Mouse (Mus musculus) right cerebral cortex, adult 18-20 months (tissue): ENCODE results near the gene a.
"Not testable (repeated sequence)": the region's sequence is repeated elsewhere in the genome, so short reads cannot be mapped to it uniquely, and the experiment has no call there.

Source experiments
- DNase-seq: peaks from one replicate; pipeline ENCODE4 v3.0.0; 2022; ENCODE audit warnings: mixed read lengths

a gene

GRCm38 (mm10) chr2:154933884-154934283, 142.7 kb downstream of the a start:
- no peak for DNase-seq

DNA sequence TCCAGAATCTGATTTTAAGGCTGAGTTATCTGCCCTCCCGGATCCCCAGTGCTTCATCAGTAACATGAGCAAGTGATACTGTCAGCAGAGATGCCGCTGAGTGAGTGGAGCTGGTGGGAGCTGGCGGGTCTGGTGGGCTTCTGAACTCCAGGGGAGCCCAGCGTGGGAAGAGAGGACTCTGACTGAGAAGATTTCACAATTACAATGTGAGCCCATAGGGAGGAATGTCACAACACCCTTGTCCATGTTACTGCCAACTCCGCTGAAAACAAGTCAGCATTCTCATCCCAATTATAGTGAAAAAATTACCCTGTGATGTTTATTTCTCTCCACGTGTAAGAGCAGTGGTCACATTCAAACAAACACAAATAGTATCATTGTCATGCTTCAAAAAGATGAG, 144.9 kb downstream of the a start:
- DNase-seq, result no peak

- DNase-seq, result no peak
Measured at GRCm38 (mm10) chr2:154936536-154937155, 145.4 kb downstream of the a start.

DNA sequence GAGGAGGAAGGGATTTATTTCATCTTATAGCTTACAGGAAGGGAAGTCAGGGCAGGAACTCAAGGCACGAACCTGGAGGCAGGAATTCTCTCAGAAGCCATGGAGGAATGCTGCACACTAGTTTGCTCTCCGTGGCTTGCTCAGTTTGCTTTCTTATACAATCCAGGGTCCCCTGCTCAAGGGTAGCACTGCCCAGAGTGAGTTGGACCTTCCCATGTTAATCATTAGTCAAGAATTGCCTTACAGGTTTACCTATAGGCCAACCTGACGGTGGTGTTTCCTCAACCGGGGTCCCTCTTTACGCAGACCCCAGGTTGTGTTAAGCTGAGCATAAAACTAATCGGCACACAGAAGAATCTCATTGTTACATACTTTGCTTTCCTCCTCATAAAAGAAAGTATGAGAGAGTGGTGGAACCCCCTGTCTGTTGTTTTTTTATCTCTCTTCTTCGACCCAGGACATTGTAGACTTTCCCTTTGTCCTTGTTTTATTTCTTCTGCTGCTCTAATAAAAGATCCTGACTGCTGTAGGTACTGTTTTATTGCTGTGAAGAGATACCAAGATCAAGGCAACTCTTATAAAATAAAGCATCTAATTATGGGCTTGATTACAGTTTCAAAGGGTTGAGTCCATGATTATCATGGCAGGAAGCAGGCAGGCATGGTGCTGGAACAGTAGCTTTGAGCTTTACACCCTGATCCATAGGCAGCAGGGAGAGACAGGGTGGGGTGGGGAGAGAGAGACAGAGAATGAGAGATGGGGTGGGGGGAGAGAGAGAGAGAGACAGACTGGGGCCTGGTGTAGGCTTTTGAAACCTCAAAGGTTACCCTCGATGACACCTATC, 146.6 kb downstream of the a start:
- DNase-seq, result no peak

DNA sequence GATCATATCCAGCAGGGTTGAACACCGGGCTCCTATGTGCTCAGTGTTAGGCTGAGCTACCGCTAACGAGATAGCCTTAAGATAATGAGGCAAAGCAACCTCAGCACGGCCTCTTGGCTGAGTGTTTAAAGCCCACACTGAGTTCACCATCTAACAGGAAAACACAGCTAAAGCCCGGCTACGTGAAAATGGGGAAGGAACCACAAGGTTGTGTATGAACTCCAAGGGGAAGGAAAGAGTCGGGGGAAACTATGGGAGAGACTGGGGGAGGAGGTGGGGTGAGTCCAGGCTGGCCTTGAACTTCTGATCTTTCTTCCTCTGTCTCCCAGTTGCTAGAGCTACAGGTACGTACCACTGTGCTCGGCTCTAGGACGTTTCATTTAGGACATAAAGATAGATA, 150.8 kb downstream of the a start:
- no peak for DNase-seq

- DNase-seq, result no peak
Measured at GRCm38 (mm10) chr2:154942546-154942945, 151.3 kb downstream of the a start.

GRCm38 (mm10) chr2:154943101-154943500, 151.9 kb downstream of the a start:
- DNase-seq, result peak; percentile 77

GRCm38 (mm10) chr2:154946921-154947320, 155.7 kb downstream of the a start:
- DNase-seq, result no peak

DNA sequence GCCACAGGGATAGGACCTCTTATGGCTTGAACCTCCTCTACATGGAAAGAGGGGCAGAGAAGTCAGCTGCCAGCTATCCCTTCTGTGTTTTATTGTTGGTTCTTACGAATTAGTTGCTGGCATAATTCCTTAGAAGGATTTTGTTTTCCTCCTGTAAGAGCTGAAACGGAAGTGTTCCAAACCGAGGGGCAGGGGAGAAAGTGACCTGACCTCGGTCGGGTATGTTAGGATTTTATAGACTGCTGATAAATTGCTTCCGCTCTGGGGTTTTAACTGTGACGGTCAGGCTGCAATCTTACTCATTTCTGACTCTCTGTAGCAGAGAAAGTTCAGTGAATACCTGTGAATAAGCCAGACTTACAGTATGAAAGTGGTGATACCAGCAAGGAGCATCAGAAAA, 158.2 kb downstream of the a start:
- DNase-seq, result no peak

GRCm38 (mm10) chr2:154949877-154950276, 158.7 kb downstream of the a start:
- DNase-seq, result no peak

GRCm38 (mm10) chr2:154950601-154951000, 159.4 kb downstream of the a start:
- no peak for DNase-seq

GRCm38 (mm10) chr2:154959486-154959885, 168.3 kb downstream of the a start:
- DNase-seq, result no peak

DNA sequence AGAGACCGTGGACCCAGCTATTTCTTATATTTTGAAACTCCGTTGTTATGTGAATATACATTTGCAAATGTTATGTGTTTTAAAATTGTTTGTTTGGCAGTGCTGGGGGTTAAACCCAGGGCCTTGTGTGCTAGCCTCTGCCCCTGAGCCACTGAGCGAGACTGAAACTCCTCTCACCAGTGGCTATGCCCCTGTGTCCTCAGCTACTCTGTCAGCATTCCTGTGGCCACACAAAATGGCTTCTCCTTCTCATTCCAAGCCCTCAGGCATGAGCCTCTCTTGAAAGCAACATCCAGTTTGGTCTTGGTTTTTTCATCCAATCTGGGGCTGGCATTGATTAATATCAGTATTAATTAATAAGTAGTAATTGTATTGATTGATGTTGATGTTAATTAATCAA, 168.7 kb downstream of the a start:
- no peak for DNase-seq

- no peak for DNase-seq
Measured at GRCm38 (mm10) chr2:154963176-154963575, 172.0 kb downstream of the a start.

DNA sequence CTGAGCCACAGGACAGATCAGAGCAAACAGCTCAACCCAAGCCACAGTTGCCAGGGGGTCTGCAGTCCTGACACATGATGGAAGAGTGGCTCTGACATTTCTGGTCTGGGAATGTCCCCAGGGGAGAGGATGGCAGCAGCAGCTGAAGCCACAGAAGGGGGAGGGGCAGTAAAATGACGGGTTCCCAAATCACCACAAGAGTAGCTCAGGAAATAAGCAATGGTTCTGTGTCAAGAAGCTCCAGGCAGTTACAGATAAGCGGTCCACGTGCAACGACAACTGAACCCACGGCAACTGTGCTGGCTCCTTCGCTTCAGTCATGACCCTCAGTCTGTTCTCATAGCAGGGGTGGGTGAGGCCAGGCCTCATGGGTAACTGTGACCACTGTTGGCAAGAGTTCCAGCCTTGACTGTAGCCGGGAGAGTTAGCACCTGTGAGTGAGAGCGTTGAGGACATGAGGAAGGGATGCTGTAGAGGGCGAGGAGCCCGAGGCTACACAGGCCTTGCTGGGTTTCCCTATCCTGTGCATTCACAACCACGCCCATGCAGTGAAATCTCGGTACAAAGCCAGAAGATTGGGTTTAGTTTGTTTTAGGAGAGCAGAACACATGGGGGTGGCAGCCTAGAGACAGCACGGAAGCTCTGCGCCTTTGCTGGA, 178.7 kb downstream of the a start:
- not testable (repeated sequence) for DNase-seq

DNA sequence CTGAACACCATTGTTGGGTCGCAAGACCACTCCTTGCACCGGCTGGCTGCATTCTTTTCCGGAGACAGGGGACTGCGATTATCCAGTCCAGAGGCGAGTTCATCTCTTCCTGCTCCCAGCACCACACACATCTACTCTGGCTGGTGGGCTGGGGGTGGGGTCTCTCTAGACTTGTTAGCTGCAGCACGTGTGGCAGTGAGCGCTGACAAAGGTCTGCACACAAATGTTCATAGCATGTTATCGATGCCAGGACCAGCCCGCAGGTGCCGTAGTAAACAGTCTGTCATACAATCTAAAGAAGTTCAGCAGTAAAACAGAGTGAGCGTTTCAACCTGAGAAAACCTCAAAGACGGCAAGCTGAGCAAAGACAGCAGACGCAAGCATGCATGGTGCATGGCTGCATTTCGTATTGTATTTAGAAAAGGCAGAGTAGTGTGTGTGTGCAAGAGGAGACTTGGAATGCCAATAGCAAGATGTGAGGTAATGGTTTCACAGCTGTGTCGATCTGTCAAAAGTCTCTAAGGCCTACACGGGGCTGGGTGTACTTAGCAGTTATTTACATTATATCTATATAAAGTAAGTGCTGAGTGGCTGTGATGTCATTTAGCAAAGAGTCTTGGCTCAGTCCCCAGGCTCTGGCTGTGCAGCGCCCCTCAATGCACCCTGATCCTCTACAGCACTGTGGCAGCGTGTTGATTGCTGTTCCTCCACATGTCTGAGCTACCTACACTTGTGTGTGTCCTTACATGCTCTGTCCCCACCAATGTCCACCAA, 180.9 kb downstream of the a start:
- DNase-seq, result peak; percentile 24

GRCm38 (mm10) chr2:154972981-154973380, 181.8 kb downstream of the a start:
- no peak for DNase-seq

DNA sequence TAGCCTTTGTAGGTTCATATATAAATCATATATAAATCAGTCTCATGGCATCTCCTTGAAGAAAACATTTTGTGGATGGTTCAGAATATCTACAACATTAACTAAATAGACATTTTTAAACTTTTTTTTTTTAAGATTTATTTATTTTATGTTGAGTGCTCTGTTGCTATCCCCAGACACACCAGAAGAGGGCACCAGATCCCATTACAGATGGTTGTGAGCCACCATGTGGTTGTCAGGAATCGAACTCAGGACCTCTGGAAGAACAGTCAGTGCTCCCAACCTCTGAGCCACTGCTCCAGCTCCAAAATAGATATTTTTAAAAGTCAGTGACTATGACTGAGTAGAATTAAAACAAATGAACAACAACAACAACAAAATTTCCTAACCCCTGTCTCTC, 195.4 kb downstream of the a start:
- no peak for DNase-seq

DNA sequence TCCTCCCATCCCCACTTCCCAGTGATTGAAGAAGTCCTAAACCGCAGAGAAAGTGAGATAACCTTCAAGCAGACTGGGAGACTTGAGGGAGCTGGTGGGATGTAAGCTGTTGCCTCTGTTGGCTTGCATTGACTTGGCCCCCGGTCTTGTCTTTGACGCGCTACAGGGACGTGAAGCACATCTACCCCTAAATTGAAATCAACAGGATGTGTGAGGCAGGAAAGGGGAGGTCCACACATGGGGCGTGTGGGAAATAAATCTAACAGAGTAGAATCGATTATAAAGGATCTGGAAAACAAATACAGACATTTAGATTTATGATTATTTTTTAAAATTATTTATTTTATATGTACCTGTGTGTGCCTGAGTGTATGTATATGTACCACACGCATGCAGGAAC, 200.2 kb downstream of the a start:
- no peak for DNase-seq

DNA sequence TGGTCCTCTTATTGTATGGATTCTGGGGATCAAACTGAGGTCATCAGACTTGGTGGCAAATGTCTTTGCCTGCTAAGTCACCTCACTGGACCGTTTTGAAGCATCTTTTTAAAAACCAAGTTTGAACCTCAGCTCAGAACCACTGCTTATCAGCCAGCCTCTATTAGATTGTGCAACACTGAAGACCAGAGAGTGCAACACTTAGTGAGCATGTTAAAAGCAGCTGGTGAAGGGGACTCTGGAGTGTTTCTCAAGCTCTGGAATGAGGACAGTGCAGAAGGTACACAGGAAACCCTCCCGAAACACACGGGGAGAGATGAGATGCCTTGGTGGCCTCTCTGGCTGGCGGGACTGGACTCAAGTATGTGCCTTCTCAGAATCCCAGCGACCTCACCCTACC, 200.9 kb downstream of the a start:
- no peak for DNase-seq

DNA sequence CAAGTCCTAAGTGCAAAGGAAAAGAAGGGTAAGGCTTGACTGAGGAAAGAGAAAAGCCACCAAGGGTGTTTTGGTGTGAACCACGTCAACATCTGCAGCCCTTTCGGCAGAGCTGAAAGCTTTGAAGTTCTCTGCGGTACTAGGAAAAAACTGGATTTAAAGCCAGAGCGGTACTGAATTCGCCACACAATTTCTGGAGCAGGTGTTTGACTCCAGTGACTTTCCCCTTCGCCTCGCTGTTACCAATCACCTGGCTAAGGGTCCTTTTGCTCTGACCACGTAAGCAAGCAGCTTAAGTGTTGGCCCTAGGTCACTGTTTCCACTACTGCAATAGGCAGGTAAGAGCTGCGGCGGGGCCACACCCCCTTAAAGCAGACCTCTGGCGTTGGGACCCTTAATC, 214.3 kb downstream of the a start:
- no peak for DNase-seq

- DNase-seq, result no peak
Measured at GRCm38 (mm10) chr2:155011086-155011656, 220.0 kb downstream of the a start.

DNA sequence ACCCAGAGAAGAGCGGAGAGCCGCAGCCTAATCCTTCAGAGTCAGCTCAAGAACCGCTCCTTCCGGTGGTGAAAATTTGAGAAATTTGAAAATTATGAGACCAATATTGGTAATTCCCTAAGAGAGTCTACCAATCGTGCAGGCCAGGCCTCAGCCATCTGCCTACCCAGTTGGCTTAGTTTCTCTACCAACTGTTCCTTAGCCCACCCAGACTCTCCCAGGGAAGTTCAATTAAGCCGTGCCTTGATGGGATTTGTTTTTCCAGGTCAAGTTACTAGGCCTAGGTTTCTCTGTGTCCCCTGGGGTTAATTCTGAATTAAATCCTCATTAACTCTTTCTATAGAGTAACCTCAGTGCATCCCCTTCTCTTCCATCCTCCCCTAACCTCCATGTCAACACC, 221.8 kb downstream of the a start:
- no peak for DNase-seq
